Mouse (Mus musculus) heart, embryonic 10.5 days (tissue): ENCODE measurements around the gene Amh. TPM values are rescaled to one million over a fixed set of nuclear protein-coding genes. Genes with fewer than 3 reads are reported as not detected.

ENCODE experiments used
- microRNA counts: library from miRNA; unstranded; fragments of <30 nt; microRNA quantifications from one replicate; lab custom pipeline; 2017
- microRNA-seq: library from miRNA; unstranded; fragments of <30 nt; microRNA quantifications from one replicate; pipeline ENCODE4, GENCODE M21; 2017
- polyA plus RNA-seq: library from polyadenylated mRNA; unstranded; fragments of >200 nt; fragmentation: Nextera tagmentation; extraction: Ambion mirVana; gene quantifications from 2 replicates; pipeline ENCODE4 v1.2.1, GENCODE M21; 2016

The Amh gene
- polyA plus RNA-seq, 1 experiment from 2014 or later, result not detected

MicroRNAs within 50 kb of the gene (microRNA counts, 519-probe panel; counts per million panel counts)
- microRNA mmu-miR-1982 (lab: Ali Mortazavi, UCI), result not detected

Small RNA genes within 50 kb of the gene (microRNA-seq; reads per million reads assigned to microRNA genes)
- 3.0 reads per million, percentile 5 among the genes with 10 or more reads in this experiment for gene Mir1982

Other genes starting within 250 kb of the Amh start
- gene Rexo1, start 243.7 kb upstream of the Amh start, polyA plus RNA-seq, result 25.1 and 26.9 TPM in 2 replicates
- gene Klf16, start 227.9 kb upstream of the Amh start, polyA plus RNA-seq, result 7.9 and 8.1 TPM in 2 replicates
- 94.1 and 120 TPM in 2 replicates for gene Abhd17a, start 214.9 kb upstream of the Amh start, polyA plus RNA-seq
- 97.4 and 97.9 TPM in 2 replicates for gene Scamp4, start 202.4 kb upstream of the Amh start, polyA plus RNA-seq
- 5.8 and 9.3 TPM in 2 replicates for gene Adat3, start 202.4 kb upstream of the Amh start, polyA plus RNA-seq
- 3.1 and 3.5 TPM in 2 replicates for gene Gm49322, start 199.2 kb upstream of the Amh start, polyA plus RNA-seq
- 110 and 150 TPM in 2 replicates for gene Csnk1g2, start 182.4 kb upstream of the Amh start, polyA plus RNA-seq
- 59.0 and 69.9 TPM in 2 replicates for gene Btbd2, start 148.2 kb upstream of the Amh start, polyA plus RNA-seq
- gene Mknk2, start 127.1 kb upstream of the Amh start, polyA plus RNA-seq, result 90.8 and 92.0 TPM in 2 replicates
- 54.8 and 56.8 TPM in 2 replicates for gene Mob3a, start 103.3 kb upstream of the Amh start, polyA plus RNA-seq
- 12.8 and 14.4 TPM in 2 replicates for gene Izumo4, start 103.1 kb upstream of the Amh start, polyA plus RNA-seq
- 53.1 and 60.4 TPM in 2 replicates for gene Ap3d1, start 63.0 kb upstream of the Amh start, polyA plus RNA-seq
- gene Dot1l, start 50.0 kb upstream of the Amh start, polyA plus RNA-seq, result 25.6 and 26.1 TPM in 2 replicates
- 70.6 and 84.1 TPM in 2 replicates for gene Sf3a2, start 7.0 kb upstream of the Amh start, polyA plus RNA-seq
- 116 and 151 TPM in 2 replicates for gene Plekhj1, start 6.6 kb upstream of the Amh start, polyA plus RNA-seq
- gene Jsrp1, start 8.3 kb downstream of the Amh start, polyA plus RNA-seq, result 7.9 and 8.8 TPM in 2 replicates
- gene Oaz1, start 21.4 kb downstream of the Amh start, polyA plus RNA-seq, result 2,064 and 2,176 TPM in 2 replicates
- gene Lingo3, start 38.8 kb downstream of the Amh start, polyA plus RNA-seq, result 0.14 and 0.43 TPM in 2 replicates
- gene Lsm7, start 50.0 kb downstream of the Amh start, polyA plus RNA-seq, result 200 and 266 TPM in 2 replicates
- gene Sppl2b, start 50.0 kb downstream of the Amh start, polyA plus RNA-seq, result 32.1 and 34.6 TPM in 2 replicates
- not detected in 2 replicates for gene Tmprss9, start 66.6 kb downstream of the Amh start, polyA plus RNA-seq
- 348 and 363 TPM in 2 replicates for gene Timm13, start 95.7 kb downstream of the Amh start, polyA plus RNA-seq
- 39.7 and 47.3 TPM in 2 replicates for gene Lmnb2, start 113.0 kb downstream of the Amh start, polyA plus RNA-seq
- gene Gadd45b, start 124.8 kb downstream of the Amh start, polyA plus RNA-seq, result 17.1 and 20.1 TPM in 2 replicates
- 1.5 and 2.1 TPM in 2 replicates for gene Gng7, start 209.7 kb downstream of the Amh start, polyA plus RNA-seq
- gene Diras1, start 220.4 kb downstream of the Amh start, polyA plus RNA-seq, result 0.08 and 0.11 TPM in 2 replicates
- gene Slc39a3, start 232.2 kb downstream of the Amh start, polyA plus RNA-seq, result 8.9 and 10.7 TPM in 2 replicates